In genomic region chr15:60555691-60556090, GRCm38 (mm10) we compare ENCODE assay signal across 15 mouse cellular contexts.
"Had no signal": no experiment of that assay in that cellular context is flagged by ENCODE, and none has a peak within 500 bp of the region (broad histone marks: within the 10 kb centered on the region; RNA-seq: fewer than 3 reads in every experiment).

No protein-coding gene starts in this region.

- H3K27me3 ChIP-seq: lung, embryonic 15.5 days; megakaryocyte, embryonic 14.5 days; midbrain, embryonic 13.5 days; midbrain, embryonic 15.5 days; neural tube, embryonic 12.5 days; stomach, embryonic 15.5 days had no signal

- H3K4me1 ChIP-seq: lung, embryonic 15.5 days; megakaryocyte, embryonic 14.5 days; midbrain, embryonic 13.5 days; midbrain, embryonic 15.5 days; neural tube, embryonic 12.5 days; stomach, embryonic 15.5 days had no signal

- DNase-seq: liver, postnatal 0 days; lung, adult 2 months; lung, postnatal 14 days; lung, postnatal 36 days; right cerebral cortex, postnatal 14 days; thymus, postnatal 25 days; thymus, postnatal 4 days had no signal

- H3K36me3 ChIP-seq: lung, embryonic 15.5 days; midbrain, embryonic 13.5 days; midbrain, embryonic 15.5 days; neural tube, embryonic 12.5 days; stomach, embryonic 15.5 days had no signal

- H3K4me3 ChIP-seq: lung, embryonic 15.5 days; megakaryocyte, embryonic 14.5 days; midbrain, embryonic 13.5 days; midbrain, embryonic 15.5 days; neural tube, embryonic 12.5 days; stomach, embryonic 15.5 days had no signal

- H3K9ac ChIP-seq: liver, postnatal 0 days; lung, embryonic 15.5 days; midbrain, embryonic 13.5 days; midbrain, embryonic 15.5 days; neural tube, embryonic 12.5 days; stomach, embryonic 15.5 days had no signal

- H3K27ac ChIP-seq: lung, embryonic 15.5 days; macrophage; midbrain, embryonic 13.5 days; midbrain, embryonic 15.5 days; neural tube, embryonic 12.5 days; stomach, embryonic 15.5 days; stomach, postnatal 0 days had no signal

- H3K9me3 ChIP-seq: lung, embryonic 15.5 days; midbrain, embryonic 13.5 days; midbrain, embryonic 15.5 days; neural tube, embryonic 12.5 days; stomach, embryonic 15.5 days had no signal
